Mouse (Mus musculus): Measurements from ENCODE around the gene Skap1. TPM values are rescaled to one million over a fixed set of nuclear protein-coding genes. Genes with fewer than 3 reads are reported as not detected.

Skap1 gene
- polyA plus RNA-seq, 1 experiment, result 0.48 TPM

- Histone ChIP-seq H3K27me3 (ENCODE audit: control insufficient read depth, insufficient read depth, low read length, poor library complexity, severe bottlenecking) (no peaks in the 10 kb centered on the region), H3K9me3 (replicated peaks; ENCODE audit: control insufficient read depth, insufficient read depth, low read length, poor library complexity, severe bottlenecking) (no peaks in the 10 kb centered on the region), H3K27ac (ENCODE audit: insufficient read depth, low read length) (no peak overlapping the region), H3K9ac (ENCODE audit: low read depth, poor library complexity, severe bottlenecking) (no peak overlapping the region), H3K4me3 (ENCODE audit: low read depth, low read length) (no peak overlapping the region), H3K4me1 (ENCODE audit: control insufficient read depth, insufficient read depth, low read length) (no peaks in the 10 kb centered on the region), H3K36me3 (ENCODE audit: control insufficient read depth, insufficient read depth, low read length, poor library complexity, severe bottlenecking) (no peaks in the 10 kb centered on the region)
- TF ChIP-seq POLR2A (IDR thresholded peaks at IDR 0.05; ENCODE audit: insufficient read depth, low read length), result no peak
- TF ChIP-seq EP300 (IDR thresholded peaks at IDR 0.05; ENCODE audit: insufficient read depth, low read depth, low read length), result peak; percentile 87
These were observed 114.3 kb downstream of the Skap1 start for GRCm38 (mm10) chr11:96578551-96579283.

GRCm38 (mm10) chr11:96581604-96582384 lies 117.4 kb downstream of the Skap1 start:
- H3K4me1 ChIP-seq (ENCODE audit: control insufficient read depth, insufficient read depth, low read length), result no peaks in the 10 kb centered on the region
- no peak overlapping the region for H3K27ac ChIP-seq (ENCODE audit: insufficient read depth, low read length)
- no peaks in the 10 kb centered on the region for H3K36me3 ChIP-seq (ENCODE audit: control insufficient read depth, insufficient read depth, low read length, poor library complexity, severe bottlenecking)
- H3K9ac ChIP-seq (ENCODE audit: low read depth, poor library complexity, severe bottlenecking), result no peak overlapping the region
- TF ChIP-seq EP300 (IDR thresholded peaks at IDR 0.05; ENCODE audit: insufficient read depth, low read depth, low read length) (no peak), POLR2A (IDR thresholded peaks at IDR 0.05; ENCODE audit: insufficient read depth, low read length) (no peak), CTCF (IDR thresholded peaks at IDR 0.05; ENCODE audit: low read depth, low read length) (peak; percentile 86)
- H3K9me3 ChIP-seq (replicated peaks; ENCODE audit: control insufficient read depth, insufficient read depth, low read length, poor library complexity, severe bottlenecking), result no peaks in the 10 kb centered on the region; the same call in 1 of the 2 replicates
- no peak overlapping the region for H3K4me3 ChIP-seq (ENCODE audit: low read depth, low read length)
- peaks cover 2% of the 10 kb centered on the region for H3K27me3 ChIP-seq (ENCODE audit: control insufficient read depth, insufficient read depth, low read length, poor library complexity, severe bottlenecking)

- no peak overlapping the region for H3K27ac ChIP-seq (ENCODE audit: insufficient read depth, low read length)
- no peaks in the 10 kb centered on the region for H3K4me1 ChIP-seq (ENCODE audit: control insufficient read depth, insufficient read depth, low read length)
These were observed 118.2 kb downstream of the Skap1 start for GRCm38 (mm10) chr11:96582595-96582994.

GRCm38 (mm10) chr11:96589828-96590227 lies 125.4 kb downstream of the Skap1 start:
- H3K36me3 ChIP-seq (ENCODE audit: control insufficient read depth, insufficient read depth, low read length, poor library complexity, severe bottlenecking), result no peaks in the 10 kb centered on the region
- no peaks in the 10 kb centered on the region for H3K4me1 ChIP-seq (ENCODE audit: control insufficient read depth, insufficient read depth, low read length)
- TF ChIP-seq POLR2A (IDR thresholded peaks at IDR 0.05; ENCODE audit: insufficient read depth, low read length) (no peak), CTCF (IDR thresholded peaks at IDR 0.05; ENCODE audit: low read depth, low read length) (no peak), EP300 (IDR thresholded peaks at IDR 0.05; ENCODE audit: insufficient read depth, low read depth, low read length) (no peak)

More at GRCm38 (mm10) chr11:96582595-96582994, 118.2 kb downstream of the Skap1 start:
- no peak for TF ChIP-seq POLR2A (IDR thresholded peaks at IDR 0.05; ENCODE audit: insufficient read depth, low read length)
- no peak for TF ChIP-seq EP300 (IDR thresholded peaks at IDR 0.05; ENCODE audit: insufficient read depth, low read depth, low read length)
- no peak for TF ChIP-seq CTCF (IDR thresholded peaks at IDR 0.05; ENCODE audit: low read depth, low read length)
- Histone ChIP-seq H3K27me3 (ENCODE audit: control insufficient read depth, insufficient read depth, low read length, poor library complexity, severe bottlenecking) (peaks cover 2% of the 10 kb centered on the region), H3K4me3 (ENCODE audit: low read depth, low read length) (no peak overlapping the region), H3K36me3 (ENCODE audit: control insufficient read depth, insufficient read depth, low read length, poor library complexity, severe bottlenecking) (no peaks in the 10 kb centered on the region), H3K9me3 (replicated peaks; ENCODE audit: control insufficient read depth, insufficient read depth, low read length, poor library complexity, severe bottlenecking) (no peaks in the 10 kb centered on the region; the same call in 1 of the 2 replicates), H3K9ac (ENCODE audit: low read depth, poor library complexity, severe bottlenecking) (no peak overlapping the region)

GRCm38 (mm10) chr11:96595890-96596289 lies 131.5 kb downstream of the Skap1 start:
- TF ChIP-seq CTCF (IDR thresholded peaks at IDR 0.05; ENCODE audit: low read depth, low read length) (no peak), EP300 (IDR thresholded peaks at IDR 0.05; ENCODE audit: insufficient read depth, low read depth, low read length) (no peak), POLR2A (IDR thresholded peaks at IDR 0.05; ENCODE audit: insufficient read depth, low read length) (no peak)
- no peak overlapping the region for H3K4me3 ChIP-seq (ENCODE audit: low read depth, low read length)
- no peaks in the 10 kb centered on the region for H3K4me1 ChIP-seq (ENCODE audit: control insufficient read depth, insufficient read depth, low read length)
- H3K36me3 ChIP-seq (ENCODE audit: control insufficient read depth, insufficient read depth, low read length, poor library complexity, severe bottlenecking), result no peaks in the 10 kb centered on the region
- H3K9ac ChIP-seq (ENCODE audit: low read depth, poor library complexity, severe bottlenecking), result no peak overlapping the region
- H3K27ac ChIP-seq (ENCODE audit: insufficient read depth, low read length), result no peak overlapping the region
- no peaks in the 10 kb centered on the region for H3K27me3 ChIP-seq (ENCODE audit: control insufficient read depth, insufficient read depth, low read length, poor library complexity, severe bottlenecking)
- H3K9me3 ChIP-seq (replicated peaks; ENCODE audit: control insufficient read depth, insufficient read depth, low read length, poor library complexity, severe bottlenecking), result no peaks in the 10 kb centered on the region

More at GRCm38 (mm10) chr11:96589828-96590227, 125.4 kb downstream of the Skap1 start:
- no peak overlapping the region for H3K4me3 ChIP-seq (ENCODE audit: low read depth, low read length)
- no peaks in the 10 kb centered on the region; the same call in 1 of the 2 replicates for H3K9me3 ChIP-seq (replicated peaks; ENCODE audit: control insufficient read depth, insufficient read depth, low read length, poor library complexity, severe bottlenecking)
- no peak overlapping the region for H3K27ac ChIP-seq (ENCODE audit: insufficient read depth, low read length)
- H3K27me3 ChIP-seq (ENCODE audit: control insufficient read depth, insufficient read depth, low read length, poor library complexity, severe bottlenecking), result no peaks in the 10 kb centered on the region; the same call in 1 of the 2 replicates
- no peak overlapping the region for H3K9ac ChIP-seq (ENCODE audit: low read depth, poor library complexity, severe bottlenecking)

All from ES-Bruce4 (cell line).